Mouse (Mus musculus) lung, adult 2 months (tissue): ENCODE measurements at regions not wholly inside any gene's neighbourhood (a gene's known extent, or its start where the extent isn't known, plus 50 kb on each side); places are given as distances from the start of the nearest gene placed in this dataset.

Source experiments
- CTCF ChIP-seq: fragments of 200-500 bp; IDR thresholded peaks from 2 replicates; pipeline ENCODE4 v1.5.1; 2011; ENCODE audit warnings: mild to moderate bottlenecking, low read length, control low read depth; ENCODE audit not compliant: insufficient read depth
- POLR2A ChIP-seq: fragments of 200-500 bp; IDR thresholded peaks from 2 replicates; pipeline ENCODE4 v1.6.1; 2011; ENCODE audit warnings: low read depth, mild to moderate bottlenecking, control low read depth, low read length, borderline replicate concordance; ENCODE audit errors: extremely low read depth

GRCm38 (mm10) chr10:37618606-37619005 is 479.9 kb upstream of the Marcks start:
- TF ChIP-seq POLR2A (no peak), CTCF (no peak)
